Mouse (Mus musculus) kidney, postnatal 0 days (tissue): Measurements from ENCODE around the gene Igbp1. TPM values are rescaled to one million over a fixed set of nuclear protein-coding genes. Genes with fewer than 3 reads are reported as not detected.

Source experiments
- ATAC-seq: fragments of 200-750 bp; cut with Nextera tagmentation; replicated peaks from 2 replicates; pipeline ENCODE4 v1.8.0; 2017; ENCODE audit warnings: low read depth, moderate number of reproducible peaks, moderate TSS enrichment, moderate library complexity; ENCODE audit not compliant: low FRiP score
- DNase-seq: peaks from one replicate; pipeline ENCODE4 v3.0.0-alpha.2; 2016; ENCODE audit warnings: low spot score
- H3K27ac ChIP-seq: fragments of 300-500 bp; sonication (generic); 2 replicates; pipeline ENCODE4 v1.5.1; 2014; ENCODE audit warnings: mild to moderate bottlenecking
- H3K27me3 ChIP-seq: fragments of 300-500 bp; sonication (generic); 2 replicates; pipeline ENCODE4 v1.6.1; 2014; ENCODE audit warnings: low read length, mixed read lengths; ENCODE audit not compliant: insufficient read depth
- H3K36me3 ChIP-seq: fragments of 300-500 bp; sonication (generic); 2 replicates; pipeline ENCODE4 v1.6.1; 2014; ENCODE audit warnings: low read length, mixed read lengths; ENCODE audit not compliant: insufficient read depth
- H3K4me1 ChIP-seq: fragments of 300-500 bp; sonication (generic); replicated peaks from 2 replicates; pipeline ENCODE4 v1.6.1; 2014; ENCODE audit warnings: antibody characterized with exemption, low read length, mixed read lengths; ENCODE audit not compliant: insufficient read depth
- H3K4me2 ChIP-seq: fragments of 300-500 bp; sonication (generic); 2 replicates; pipeline ENCODE4 v1.6.1; 2014; ENCODE audit warnings: mild to moderate bottlenecking, low read length, moderate library complexity, mixed read lengths
- H3K4me3 ChIP-seq: fragments of 300-500 bp; sonication (generic); replicated peaks from 2 replicates; pipeline ENCODE4 v1.5.1; 2014; ENCODE audit warnings: low read depth, low read length
- H3K9ac ChIP-seq: fragments of 300-500 bp; sonication (generic); 2 replicates; pipeline ENCODE4 v1.6.1; 2014; ENCODE audit warnings: low read depth, low read length
- H3K9me3 ChIP-seq: fragments of 300-500 bp; sonication (generic); replicated peaks from 2 replicates; pipeline ENCODE4 v1.6.1; 2016; ENCODE audit warnings: low read length, inconsistent platforms, mixed read lengths
- CTCF ChIP-seq: IDR thresholded peaks from 2 replicates; pipeline ENCODE4 v1.5.1; 2016; ENCODE audit warnings: antibody characterized with exemption, low read depth, mild to moderate bottlenecking, moderate library complexity
- WGBS: fragments of 180-500 bp; shearing (Covaris S2); extraction: QIAGEN DNeasy Blood & Tissue Kit; methylation state at CpG from one replicate; pipeline ENCODE4 v1.1.7; 2014; 5-methylcytosine and 5-hydroxymethylcytosine counted together
- polyA plus RNA-seq: library from polyadenylated mRNA; unstranded; fragments of >200 nt; fragmentation: Nextera tagmentation; extraction: Ambion mirVana; gene quantifications from 2 replicates; pipeline ENCODE4 v1.2.1, GENCODE M21; 2015

The Igbp1 gene
- polyA plus RNA-seq, result 50.2 and 50.9 TPM in 2 replicates

DNA sequence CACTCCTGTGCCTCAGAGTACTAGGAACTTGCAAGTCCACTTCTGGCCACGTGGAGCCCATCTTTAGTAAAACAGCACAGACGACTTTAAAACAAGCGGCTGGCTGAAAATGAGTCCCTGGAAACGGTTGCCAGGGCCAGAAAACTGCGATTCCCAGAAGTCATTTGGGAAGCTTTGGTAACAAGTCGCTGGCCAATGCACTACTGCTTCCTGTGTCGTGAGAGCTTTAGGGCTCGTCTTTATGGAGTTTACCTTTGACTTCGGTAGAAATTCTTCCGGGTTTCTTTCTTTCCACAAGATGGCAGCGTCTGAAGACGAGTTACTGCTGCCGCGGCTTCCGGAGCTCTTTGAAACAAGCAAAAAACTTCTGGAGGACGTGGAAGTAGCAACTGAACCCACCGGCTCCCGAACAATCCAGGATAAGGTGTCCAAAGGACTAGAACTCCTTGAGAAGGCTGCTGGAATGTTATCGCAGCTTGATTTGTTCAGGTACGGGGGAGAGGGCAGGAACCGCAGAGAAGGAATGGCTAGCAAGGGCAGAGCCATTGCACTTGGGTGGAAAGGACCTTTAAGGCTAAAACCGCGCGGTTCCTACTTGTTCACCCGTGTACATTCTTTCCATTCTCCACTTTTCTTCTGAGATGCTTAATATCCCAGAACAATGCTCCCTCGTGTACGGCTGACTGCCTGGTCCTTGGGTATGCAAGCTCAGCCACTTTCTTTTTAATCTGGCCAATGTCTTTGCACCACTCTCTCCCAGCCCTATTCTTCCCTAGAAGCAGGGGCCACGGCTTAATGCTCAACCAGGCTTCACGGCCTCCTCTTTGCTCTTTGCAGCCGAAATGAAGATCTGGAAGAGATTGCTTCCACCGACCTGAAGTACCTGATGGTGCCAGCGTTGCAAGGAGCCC, at the start of gene Igbp1:
Gene Igbp1 (plus strand): TSS at position 224 of the 911 bp plus-strand sequence.
- ATAC-seq (peak; percentile 97), DNase-seq (peak; percentile 94)
- Histone ChIP-seq H3K9ac (peak within 1 kb of the TSS; percentile 68), H3K4me1 (no peaks in the 10 kb centered on the region), H3K36me3 (no peaks in the 10 kb centered on the region), H3K4me2 (peak within 1 kb of the TSS; percentile 62), H3K4me3 (peak within 1 kb of the TSS; percentile 48), H3K27ac (peak within 1 kb of the TSS; percentile 73), H3K9me3 (no peaks in the 10 kb centered on the region), H3K27me3 (no peaks in the 10 kb centered on the region)
- TF ChIP-seq CTCF, result peak; percentile 23; the same call in 1 of the 2 replicates
- 24% methylated on average over 32 of the region's 32 CpGs for WGBS

- H3K27ac ChIP-seq, result no peak overlapping the region
- no peak overlapping the region for H3K4me3 ChIP-seq
- no peak overlapping the region for H3K4me2 ChIP-seq
- no peak for ATAC-seq
- no peak overlapping the region for H3K9ac ChIP-seq
- DNase-seq, result no peak
- H3K4me1 ChIP-seq, result no peaks in the 10 kb centered on the region
- TF ChIP-seq CTCF, result no peak
- H3K36me3 ChIP-seq, result no peaks in the 10 kb centered on the region
- no peaks in the 10 kb centered on the region for H3K27me3 ChIP-seq
- no peaks in the 10 kb centered on the region for H3K9me3 ChIP-seq
- 73% methylated on average over 4 of the region's 4 CpGs for WGBS
Observed at GRCm38 (mm10) chrX:100468047-100468446, 26.0 kb upstream of the Igbp1 start.

DNA sequence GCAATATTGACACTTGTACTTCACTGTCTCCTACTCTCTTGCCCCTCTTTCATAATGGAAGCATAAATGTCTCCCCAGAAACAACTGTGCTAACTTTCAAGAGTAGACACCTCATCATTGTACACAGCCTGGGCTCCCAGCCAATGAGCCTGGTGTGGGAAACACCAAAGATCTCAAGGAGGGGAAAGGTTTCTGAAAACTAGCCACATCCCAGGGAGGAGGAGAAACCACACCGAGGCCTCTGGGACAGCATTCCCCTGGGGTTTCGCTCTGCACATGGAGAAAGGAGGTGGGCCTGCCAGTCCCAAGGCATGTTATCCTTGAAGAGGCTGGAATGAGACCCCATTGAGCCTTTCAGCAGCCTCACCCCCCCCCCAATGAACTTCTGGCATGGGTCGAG, 24.0 kb upstream of the Igbp1 start:
- 70% methylated on average over 3 of the region's 3 CpGs for WGBS
- Histone ChIP-seq H3K27me3 (no peaks in the 10 kb centered on the region), H3K27ac (no peak overlapping the region), H3K36me3 (no peaks in the 10 kb centered on the region), H3K4me3 (no peak overlapping the region), H3K9ac (no peak overlapping the region), H3K4me1 (no peaks in the 10 kb centered on the region), H3K9me3 (no peaks in the 10 kb centered on the region), H3K4me2 (no peak overlapping the region)
- no peak for TF ChIP-seq CTCF
- ATAC-seq (no peak), DNase-seq (no peak)

GRCm38 (mm10) chrX:100471491-100471890, 22.6 kb upstream of the Igbp1 start:
- no peaks in the 10 kb centered on the region for H3K36me3 ChIP-seq

DNA sequence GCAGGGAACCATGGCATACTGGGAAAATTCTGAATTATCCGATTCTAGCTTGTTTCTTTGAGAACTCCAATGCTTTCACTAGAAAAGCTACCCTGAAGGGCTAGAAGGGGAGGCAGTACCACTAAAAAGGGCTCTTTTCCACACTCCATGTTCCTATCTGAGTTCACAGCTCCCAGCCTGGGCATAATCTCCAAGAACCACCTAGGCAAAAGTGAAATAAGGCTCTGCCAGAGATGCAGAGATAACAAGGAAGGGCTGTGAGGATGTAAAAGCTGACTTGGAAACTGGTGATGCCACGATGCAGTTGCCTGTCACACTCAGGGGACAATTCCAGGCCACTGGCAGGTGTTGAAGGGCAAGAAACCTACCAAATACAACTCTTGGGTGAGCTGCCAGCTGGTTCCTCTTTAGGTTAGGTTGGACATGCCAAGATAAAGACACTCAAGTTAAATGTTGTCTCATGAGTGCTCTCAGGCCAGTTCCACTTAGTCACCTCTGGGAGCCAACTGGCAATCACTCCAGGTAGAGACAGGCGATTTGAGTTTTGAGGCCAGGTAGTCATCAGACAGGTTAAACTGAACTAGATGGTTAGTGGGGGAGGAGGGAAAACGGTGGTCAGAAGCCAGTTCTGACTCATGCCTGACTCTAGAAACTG, 18.4 kb upstream of the Igbp1 start:
- no peaks in the 10 kb centered on the region for H3K9me3 ChIP-seq

More at GRCm38 (mm10) chrX:100471491-100471890, 22.6 kb upstream of the Igbp1 start:
- Histone ChIP-seq H3K4me2 (no peak overlapping the region), H3K9me3 (no peaks in the 10 kb centered on the region), H3K27me3 (no peaks in the 10 kb centered on the region), H3K27ac (no peak overlapping the region), H3K4me1 (no peaks in the 10 kb centered on the region), H3K4me3 (no peak overlapping the region), H3K9ac (no peak overlapping the region)
- 87% methylated on average over 3 of the region's 3 CpGs for WGBS
- DNase-seq, result no peak
- no peak for ATAC-seq
- TF ChIP-seq CTCF, result no peak

GRCm38 (mm10) chrX:100480317-100480716, 13.8 kb upstream of the Igbp1 start:
- TF ChIP-seq CTCF, result peak; percentile 76
- H3K27me3 ChIP-seq, result no peaks in the 10 kb centered on the region
- H3K9ac ChIP-seq, result no peak overlapping the region
- 43% methylated on average over 3 of the region's 3 CpGs for WGBS
- no peak overlapping the region for H3K4me2 ChIP-seq
- no peaks in the 10 kb centered on the region for H3K36me3 ChIP-seq
- H3K4me3 ChIP-seq, result no peak overlapping the region
- H3K27ac ChIP-seq, result no peak overlapping the region
- H3K4me1 ChIP-seq, result no peaks in the 10 kb centered on the region
- no peaks in the 10 kb centered on the region for H3K9me3 ChIP-seq
- DNase-seq, result peak; percentile 74
- 0 out of 2 replicates have a peak, but pooled peaks have one; percentile 71 for ATAC-seq

More for the DNA sequence above, 18.4 kb upstream of the Igbp1 start:
- Histone ChIP-seq H3K36me3 (no peaks in the 10 kb centered on the region), H3K4me1 (no peaks in the 10 kb centered on the region), H3K27ac (no peak overlapping the region), H3K27me3 (no peaks in the 10 kb centered on the region), H3K4me3 (no peak overlapping the region), H3K4me2 (no peak overlapping the region), H3K9ac (no peak overlapping the region)
- TF ChIP-seq CTCF, result no peak
- WGBS, result 70% methylated on average over 4 of the region's 4 CpGs
- ATAC-seq, result no peak
- no peak for DNase-seq
